Mouse (Mus musculus) G1E (cell line): ENCODE results near the gene Sept3.

Source experiments
- CTCF ChIP-seq: IDR thresholded peaks from 2 replicates; pipeline ENCODE4 v1.5.1; 2012; ENCODE audit warnings: low read depth, low read length, inconsistent platforms, mixed read lengths
- TAL1 ChIP-seq: conservative IDR thresholded peaks from 2 replicates; pipeline ENCODE4 v1.6.1; 2012; ENCODE audit warnings: low read depth, low read length, inconsistent platforms, mixed read lengths

DNA sequence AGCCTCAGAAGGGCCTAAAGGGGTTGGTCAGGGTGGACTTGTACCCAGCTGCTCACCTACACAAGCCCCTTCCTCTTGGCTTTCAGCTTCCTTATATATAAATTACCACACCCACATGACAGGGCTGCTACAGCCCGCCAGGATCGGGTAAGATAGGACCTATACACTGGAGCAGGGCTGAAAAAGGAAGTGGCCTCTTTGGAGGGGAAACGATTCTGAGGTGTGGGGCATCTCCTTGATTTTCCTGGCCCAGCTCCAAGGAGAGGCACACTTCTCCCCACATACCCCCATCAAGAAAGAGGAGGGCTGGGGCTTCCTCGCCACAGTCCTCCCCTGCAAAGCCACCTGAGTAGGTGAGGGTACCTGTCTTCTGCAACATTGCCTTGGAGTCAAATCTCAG lies 63.2 kb downstream of the Sept3 start:
- TF ChIP-seq CTCF (no peak), TAL1 (no peak)
